ENCODE assay signal across 8 mouse cellular contexts in the genomic region with DNA sequence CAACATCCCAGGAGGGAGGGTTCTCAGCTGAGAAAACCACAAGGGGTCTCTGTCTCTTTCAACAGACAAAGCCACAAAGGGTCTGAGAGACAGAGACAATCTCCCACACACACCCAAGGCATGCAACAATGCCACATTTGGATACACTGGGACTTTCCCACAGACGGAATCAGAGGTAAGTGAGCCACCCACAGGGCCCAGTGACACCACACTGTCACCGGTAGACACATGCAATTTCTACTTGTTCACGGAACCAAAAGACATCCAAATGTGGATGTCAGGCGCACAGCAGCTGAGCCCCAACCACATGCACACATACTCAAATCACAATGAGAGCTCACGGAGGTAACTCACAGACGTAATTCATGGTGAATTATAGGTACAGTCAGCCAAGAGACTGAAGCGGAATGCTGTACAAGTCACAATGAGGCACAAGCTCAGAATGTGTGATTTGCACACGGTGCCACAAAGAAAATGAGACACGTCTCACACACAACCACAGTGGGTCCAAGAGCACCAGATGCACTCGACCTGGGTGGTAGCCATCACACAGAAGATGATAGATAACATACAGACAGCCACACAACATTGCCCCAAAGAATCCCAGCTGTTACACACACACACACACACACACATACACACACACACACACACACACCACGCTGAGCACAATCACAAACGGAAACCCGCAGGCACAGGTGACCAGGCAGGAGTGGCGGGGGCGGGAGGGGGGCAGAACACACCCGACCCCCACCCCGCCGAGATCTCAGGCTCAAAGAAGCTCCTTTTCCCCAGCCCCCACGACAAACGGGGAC. TPM values are rescaled to one million over a fixed set of nuclear protein-coding genes. Genes with fewer than 3 reads are reported as not detected.
A peak's percentile ranks its signal among the peaks of the same experiment; 100 is the strongest.
DNase-seq lines count a peak whose midpoint lies in the region; ATAC-seq and TF ChIP-seq lines count a peak whose summit lies in the region.

No protein-coding gene starts in this region.

- H3K27me3 ChIP-seq in liver, adult 2 months (ENCODE audit: control insufficient read depth, insufficient read depth, low read length) = no peaks in the 10 kb centered on the region
- no peaks in the 10 kb centered on the region for H3K27me3 ChIP-seq in forebrain, embryonic 10.5 days (ENCODE audit: poor library complexity, severe bottlenecking)
- H3K27me3 ChIP-seq in limb, embryonic 13.5 days = no peaks in the 10 kb centered on the region
- no peaks in the 10 kb centered on the region for H3K27me3 ChIP-seq in neural tube, embryonic 15.5 days (replicated peaks)

- TF ChIP-seq POLR2A in liver, adult 2 months (IDR thresholded peaks at IDR 0.05; ENCODE audit: extremely low read depth, insufficient read depth, low read length) = no peak

- H3K27ac ChIP-seq in liver, adult 2 months (replicated peaks; ENCODE audit: insufficient read depth, low read depth, low read length) = no peak overlapping the region
- peak overlapping the region; percentile 98 for H3K27ac ChIP-seq in forebrain, embryonic 10.5 days
- H3K27ac ChIP-seq in limb, embryonic 13.5 days = peak overlapping the region; percentile 95
- H3K27ac ChIP-seq in neural tube, embryonic 15.5 days (replicated peaks) = peak overlapping the region; percentile 99

- peaks cover 16% of the 10 kb centered on the region; the same call in 1 of the 2 replicates for H3K79me2 ChIP-seq in liver, adult 2 months (ENCODE audit: control insufficient read depth, insufficient read depth, low read length)

- ATAC-seq in limb, embryonic 13.5 days (ENCODE audit: low FRiP score, low read depth) = no peak
- ATAC-seq in neural tube, embryonic 15.5 days (ENCODE audit: low FRiP score) = peak; percentile 11; the same call in 1 of the 2 replicates

- H3K4me2 ChIP-seq in limb, embryonic 13.5 days (replicated peaks) = peak overlapping the region; percentile 87
- H3K4me2 ChIP-seq in neural tube, embryonic 15.5 days = peak overlapping the region; percentile 83

- no peak for DNase-seq in liver, adult 2 months (ENCODE audit: extremely low read depth, low read depth, low spot score)
- no peak for DNase-seq in liver
- peak; percentile 78 for DNase-seq in T-cell, adult 2 months (ENCODE audit: low spot score)
- DNase-seq in forebrain, embryonic 10.5 days (ENCODE audit: extremely low spot score, low spot score) = no peak
- no peak for DNase-seq in ovary, adult 18-20 months (ENCODE audit: low spot score)
- DNase-seq in gastrocnemius, postnatal 14 days = no peak

- TF ChIP-seq CTCF in liver, adult 2 months (IDR thresholded peaks at IDR 0.05; ENCODE audit: low read depth, low read length) = no peak

- no peaks in the 10 kb centered on the region for H3K36me3 ChIP-seq in liver, adult 2 months (ENCODE audit: control insufficient read depth, insufficient read depth, low read length)
- H3K36me3 ChIP-seq in forebrain, embryonic 10.5 days (replicated peaks) = peaks cover 29% of the 10 kb centered on the region
- H3K36me3 ChIP-seq in limb, embryonic 13.5 days = peaks cover 21% of the 10 kb centered on the region
- H3K36me3 ChIP-seq in neural tube, embryonic 15.5 days = no peaks in the 10 kb centered on the region

- H3K4me3 ChIP-seq in liver, adult 2 months (ENCODE audit: insufficient read depth, low read depth, low read length) = peak overlapping the region; percentile 84
- H3K4me3 ChIP-seq in forebrain, embryonic 10.5 days = peak overlapping the region; percentile 88
- H3K4me3 ChIP-seq in limb, embryonic 13.5 days = peak overlapping the region; percentile 87
- peak overlapping the region; percentile 76 for H3K4me3 ChIP-seq in neural tube, embryonic 15.5 days (replicated peaks)

- intact Hi-C loops in gastrocnemius, postnatal 14 days (cut with DNase I; ENCODE audit: low total_unique reads) = loop anchor here (2.0 kb wide), 1 partner anchor 23 kb away; a partner anchor contains a TSS

- H3K4me1 ChIP-seq in liver, adult 2 months (ENCODE audit: control insufficient read depth, insufficient read depth, low read length) = peaks cover 14% of the 10 kb centered on the region
- peaks cover 44% of the 10 kb centered on the region for H3K4me1 ChIP-seq in forebrain, embryonic 10.5 days
- H3K4me1 ChIP-seq in limb, embryonic 13.5 days = peaks cover 40% of the 10 kb centered on the region
- H3K4me1 ChIP-seq in neural tube, embryonic 15.5 days = peaks cover 54% of the 10 kb centered on the region

- H3K9me3 ChIP-seq in forebrain, embryonic 10.5 days = 0 out of 2 replicates have a peak, but pooled peaks cover 2% of the 10 kb centered on the region
- no peaks in the 10 kb centered on the region for H3K9me3 ChIP-seq in limb, embryonic 13.5 days
- no peaks in the 10 kb centered on the region for H3K9me3 ChIP-seq in neural tube, embryonic 15.5 days (replicated peaks)

- H3K9ac ChIP-seq in liver, adult 2 months (ENCODE audit: low read depth, low read length) = peak overlapping the region; percentile 95
- H3K9ac ChIP-seq in limb, embryonic 13.5 days = peak overlapping the region; percentile 96
- peak overlapping the region; percentile 99 for H3K9ac ChIP-seq in neural tube, embryonic 15.5 days (replicated peaks)

- WGBS in liver, adult 2 months = 18% methylated on average over 20 of the region's 20 CpGs
- 4% methylated on average over 20 of the region's 20 CpGs for WGBS in forebrain, embryonic 10.5 days
- 3% methylated on average over 20 of the region's 20 CpGs for WGBS in limb, embryonic 13.5 days
- under 1% methylated on average over 20 of the region's 20 CpGs for WGBS in neural tube, embryonic 15.5 days

RNA-seq across cellular contexts. Expression of a gene that starts 5.7 kb away (rescaled TPM):
- 5.1 and 6.6 TPM in 2 replicates for total RNA-seq in liver, adult 2 months (2014; rRNA removed)
- 17.0 and 33.0 TPM in 2 replicates for polyA plus RNA-seq in liver, adult 2 months (2012; rRNA removed)
- polyA plus RNA-seq in forebrain, embryonic 10.5 days (2016; fragmentation: Nextera tagmentation; extraction: Ambion mirVana) = 74.5 and 79.7 TPM in 2 replicates
- polyA plus RNA-seq in limb, embryonic 13.5 days (2015; fragmentation: Nextera tagmentation; extraction: Ambion mirVana) = 79.8 and 83.2 TPM in 2 replicates
- polyA plus RNA-seq in neural tube, embryonic 15.5 days (2015; fragmentation: Nextera tagmentation; extraction: Ambion mirVana) = 174 and 212 TPM in 2 replicates
- 10 to 100 TPM; 23.9 to 36.8 TPM for total RNA-seq in gastrocnemius, postnatal 14 days (2021)

RNA-seq across cellular contexts. Expression of a gene that starts 23.2 kb away (rescaled TPM):
- total RNA-seq in liver, adult 2 months (2014; rRNA removed) = 2.4 and 3.5 TPM in 2 replicates
- polyA plus RNA-seq in liver, adult 2 months (2012; rRNA removed) = 4.4 and 7.1 TPM in 2 replicates
- polyA plus RNA-seq in forebrain, embryonic 10.5 days (2016; fragmentation: Nextera tagmentation; extraction: Ambion mirVana) = 0.25 and 0.55 TPM in 2 replicates
- polyA plus RNA-seq in limb, embryonic 13.5 days (2015; fragmentation: Nextera tagmentation; extraction: Ambion mirVana) = 4.1 and 4.5 TPM in 2 replicates
- polyA plus RNA-seq in neural tube, embryonic 15.5 days (2015; fragmentation: Nextera tagmentation; extraction: Ambion mirVana) = 21.1 and 24.8 TPM in 2 replicates
- 100 to 1,000 TPM; 443 to 446 TPM for total RNA-seq in gastrocnemius, postnatal 14 days (2021)

RNA-seq across cellular contexts. Expression of a gene that starts 34.9 kb away (rescaled TPM):
- total RNA-seq in liver, adult 2 months (2014; rRNA removed) = 282 and 327 TPM in 2 replicates
- 883 and 920 TPM in 2 replicates for polyA plus RNA-seq in liver, adult 2 months (2012; rRNA removed)
- polyA plus RNA-seq in forebrain, embryonic 10.5 days (2016; fragmentation: Nextera tagmentation; extraction: Ambion mirVana) = 1.4 and 1.9 TPM in 2 replicates
- 3.0 and 3.2 TPM in 2 replicates for polyA plus RNA-seq in limb, embryonic 13.5 days (2015; fragmentation: Nextera tagmentation; extraction: Ambion mirVana)
- polyA plus RNA-seq in neural tube, embryonic 15.5 days (2015; fragmentation: Nextera tagmentation; extraction: Ambion mirVana) = 0.50 and 4.0 TPM in 2 replicates
- total RNA-seq in gastrocnemius, postnatal 14 days (2021) = 1 to 10 TPM; 7.6 to 9.6 TPM

Comparison
In these comparisons a context has a peak if more than half of its experiments do, and no peak if none do; other contexts are left out.
1. RNA of a gene that starts 34.9 kb away (polyA plus RNA-seq): 883 to 920 TPM in liver, adult 2 months; 3.0 to 3.2 TPM in limb, embryonic 13.5 days, 1.4 to 1.9 TPM in forebrain, embryonic 10.5 days and 0.50 to 4.0 TPM in neural tube, embryonic 15.5 days; every median in the first group is over 100 times any median in the second.
2. Peak in every context shown above with its lines, with median percentiles within 50 percentile points of each other: H3K4me3 ChIP-seq and H3K9ac ChIP-seq.